Mouse (Mus musculus) layer of hippocampus, adult 11-12 months (tissue): ENCODE measurements around the gene Gm47289.

ENCODE experiments used
- DNase-seq: peaks from one replicate; pipeline ENCODE4 v3.0.0; 2022; ENCODE audit warnings: low spot score

Gm47289 gene

GRCm38 (mm10) chr9:119160689-119161088 lies 1.7 kb downstream of the Gm47289 start:
- DNase-seq = no peak

GRCm38 (mm10) chr9:119164743-119165142 lies 5.8 kb downstream of the Gm47289 start:
- no peak for DNase-seq

- no peak for DNase-seq
These were observed 6.6 kb downstream of the Gm47289 start for GRCm38 (mm10) chr9:119165548-119165947.

- DNase-seq = no peak
These were observed 8.6 kb downstream of the Gm47289 start for GRCm38 (mm10) chr9:119167608-119168007.

GRCm38 (mm10) chr9:119179292-119179691 lies 20.3 kb downstream of the Gm47289 start:
- no peak for DNase-seq

GRCm38 (mm10) chr9:119181241-119181728 lies 22.3 kb downstream of the Gm47289 start:
- DNase-seq = no peak

GRCm38 (mm10) chr9:119192202-119192990 lies 33.4 kb downstream of the Gm47289 start:
- DNase-seq = no peak

GRCm38 (mm10) chr9:119199151-119199861 lies 40.3 kb downstream of the Gm47289 start:
- no peak for DNase-seq

GRCm38 (mm10) chr9:119201653-119202052 lies 42.7 kb downstream of the Gm47289 start:
- DNase-seq = no peak

GRCm38 (mm10) chr9:119203617-119204016 lies 44.7 kb downstream of the Gm47289 start:
- no peak for DNase-seq

GRCm38 (mm10) chr9:119205756-119206155 lies 46.8 kb downstream of the Gm47289 start:
- DNase-seq = no peak

- DNase-seq = no peak
These were observed 47.7 kb downstream of the Gm47289 start for GRCm38 (mm10) chr9:119206666-119207065.

GRCm38 (mm10) chr9:119207113-119207512 lies 48.2 kb downstream of the Gm47289 start:
- DNase-seq = no peak

- no peak for DNase-seq
These were observed 50.0 kb downstream of the Gm47289 start, which contains the start of gene Slc22a13 for GRCm38 (mm10) chr9:119208998-119209397. Gene Slc22a13 (minus strand): TSS chr9:119209098.
